Mouse (Mus musculus) urinary bladder, adult 2 months (tissue): ENCODE data around the gene Adamtsl4. TPM values are rescaled to one million over a fixed set of nuclear protein-coding genes. Genes with fewer than 3 reads are reported as not detected.
"Not testable (repeated sequence)": the region's sequence is repeated elsewhere in the genome, so short reads cannot be mapped to it uniquely, and the experiment has no call there.

ENCODE experiments used
- DNase-seq: peaks from one replicate; pipeline ENCODE4 v3.0.0; 2022; ENCODE audit warnings: low spot score
- polyA plus RNA-seq: library from polyadenylated mRNA; depleted of rRNA; stranded (reverse); fragments of >200 nt; gene quantifications from 2 replicates; pipeline ENCODE4 v1.2.3, GENCODE M21; 2012

The Adamtsl4 gene
- polyA plus RNA-seq, 1 experiment = 52.4 TPM

DNA sequence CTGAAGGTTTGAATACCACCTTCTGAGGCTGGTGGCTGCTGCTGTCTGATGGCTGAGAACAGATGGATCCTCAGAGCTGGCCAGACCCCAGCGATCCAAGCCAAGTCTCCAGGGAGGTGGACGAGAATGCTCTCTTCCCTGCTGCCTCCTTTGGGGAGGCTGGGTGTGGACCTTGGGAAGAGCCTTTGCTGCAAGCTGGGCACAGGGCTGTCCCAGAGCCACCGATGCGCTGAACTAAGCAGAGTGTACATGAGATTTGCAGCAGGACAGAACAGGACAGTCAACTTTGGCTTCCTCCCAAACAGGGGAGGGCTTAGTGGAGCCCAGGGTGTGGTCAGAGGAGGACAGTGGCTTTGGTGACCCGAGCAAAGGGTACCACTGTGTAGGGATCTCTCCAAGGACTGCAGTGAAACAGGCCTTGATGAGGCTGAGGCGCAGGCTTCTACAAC, 12.5 kb upstream of the Adamtsl4 start:
- DNase-seq = no peak

DNA sequence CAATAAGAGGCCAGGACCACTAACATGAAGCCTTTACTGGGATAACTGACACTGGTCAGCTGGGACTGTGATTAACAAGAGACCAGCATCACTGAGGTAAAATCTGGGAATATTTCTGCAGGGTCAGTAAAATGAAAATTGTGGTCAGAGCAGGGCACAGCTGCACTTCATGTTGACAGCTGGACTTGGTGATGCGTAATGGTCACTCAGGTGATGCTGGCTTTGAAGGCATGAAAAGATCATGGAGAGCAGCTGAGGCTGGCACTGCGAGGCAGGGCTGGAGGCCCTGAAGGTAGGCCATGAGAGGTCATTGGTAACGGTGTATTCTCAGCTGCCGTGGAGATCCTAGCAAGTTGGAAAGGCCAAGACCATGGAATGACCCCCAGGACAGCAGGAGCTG, 10.6 kb upstream of the Adamtsl4 start:
- no peak for DNase-seq

DNA sequence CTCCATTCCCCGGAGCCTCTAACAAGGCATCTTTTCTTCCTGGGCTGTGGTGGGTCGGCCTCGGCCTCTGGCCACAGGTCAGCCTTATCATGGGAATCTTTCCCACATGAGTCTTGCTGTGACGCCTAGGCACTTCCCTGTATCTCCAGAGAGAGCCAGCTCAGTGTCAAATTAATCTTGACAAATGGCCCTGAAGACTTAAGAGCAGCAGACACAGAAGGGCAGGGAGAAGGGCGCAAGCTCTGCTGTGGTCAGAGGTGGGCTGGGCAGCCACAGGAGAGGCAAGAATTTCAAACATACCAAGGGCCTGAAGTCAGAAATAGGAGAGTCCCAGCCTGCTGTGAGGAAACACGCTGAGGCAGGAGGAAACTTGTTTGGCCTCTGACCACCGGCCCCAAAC, 8.6 kb upstream of the Adamtsl4 start:
- DNase-seq = no peak

DNA sequence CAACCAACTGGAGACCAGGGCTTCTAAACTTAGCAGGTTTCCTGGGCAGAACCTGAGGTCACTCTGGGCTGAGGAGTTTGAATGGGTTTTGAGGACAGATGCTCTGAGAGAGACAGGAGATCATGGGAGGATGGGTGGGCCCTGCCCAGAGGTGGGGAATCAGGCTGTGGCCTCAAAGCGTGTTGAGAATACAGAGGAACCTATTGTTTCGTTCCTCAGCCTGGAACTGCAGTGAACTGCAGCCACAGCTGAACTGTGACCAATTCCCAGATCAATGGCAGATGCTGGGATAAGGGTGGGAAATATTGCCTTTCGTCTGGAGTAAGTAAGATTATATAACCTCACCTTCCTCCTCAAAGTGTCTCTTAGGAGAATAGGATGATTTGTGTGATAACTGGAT, 8.1 kb upstream of the Adamtsl4 start:
- no peak for DNase-seq

DNA sequence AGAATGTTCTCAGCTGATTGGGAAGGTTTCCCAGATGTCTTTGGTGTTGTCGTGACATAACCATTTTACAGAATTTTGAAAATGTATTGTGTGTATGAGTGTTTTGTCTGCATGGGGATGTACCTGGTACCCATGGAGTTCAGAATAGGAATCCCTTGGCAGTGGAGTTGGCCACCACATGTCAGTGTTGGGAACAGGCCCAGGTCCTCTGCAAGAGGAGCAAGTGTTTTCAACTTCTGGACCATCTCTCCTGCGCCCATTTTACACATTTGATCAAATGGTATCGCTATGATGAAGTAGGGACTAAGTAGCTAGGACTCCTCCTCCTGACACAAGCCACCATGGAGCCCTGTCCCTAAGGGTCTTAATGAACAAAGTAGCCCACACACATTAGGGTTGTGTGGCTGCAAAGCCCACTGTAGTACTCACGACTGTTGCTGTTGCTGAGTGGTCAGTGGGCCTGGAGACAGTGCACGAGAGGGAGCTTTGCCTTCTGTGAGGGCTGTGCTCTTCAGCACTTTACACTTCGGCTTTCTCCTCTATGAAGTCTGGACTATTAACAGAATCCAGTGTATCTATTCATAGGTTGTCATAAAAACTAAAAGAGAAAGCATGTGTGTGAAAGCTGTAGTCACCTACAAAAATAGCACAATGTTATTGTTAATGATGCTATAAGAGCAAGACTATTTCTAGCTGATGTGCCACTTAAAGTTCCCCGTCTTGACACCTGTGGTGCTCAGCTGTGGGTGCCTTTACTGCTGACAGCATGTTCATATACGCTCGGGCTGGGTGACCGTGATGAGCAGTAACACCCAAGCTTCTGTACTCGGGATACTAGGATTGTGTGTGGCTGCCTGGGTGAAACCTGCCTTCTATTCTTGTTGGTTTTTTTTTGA, 7.3 kb upstream of the Adamtsl4 start:
- DNase-seq = peak; percentile 17

DNA sequence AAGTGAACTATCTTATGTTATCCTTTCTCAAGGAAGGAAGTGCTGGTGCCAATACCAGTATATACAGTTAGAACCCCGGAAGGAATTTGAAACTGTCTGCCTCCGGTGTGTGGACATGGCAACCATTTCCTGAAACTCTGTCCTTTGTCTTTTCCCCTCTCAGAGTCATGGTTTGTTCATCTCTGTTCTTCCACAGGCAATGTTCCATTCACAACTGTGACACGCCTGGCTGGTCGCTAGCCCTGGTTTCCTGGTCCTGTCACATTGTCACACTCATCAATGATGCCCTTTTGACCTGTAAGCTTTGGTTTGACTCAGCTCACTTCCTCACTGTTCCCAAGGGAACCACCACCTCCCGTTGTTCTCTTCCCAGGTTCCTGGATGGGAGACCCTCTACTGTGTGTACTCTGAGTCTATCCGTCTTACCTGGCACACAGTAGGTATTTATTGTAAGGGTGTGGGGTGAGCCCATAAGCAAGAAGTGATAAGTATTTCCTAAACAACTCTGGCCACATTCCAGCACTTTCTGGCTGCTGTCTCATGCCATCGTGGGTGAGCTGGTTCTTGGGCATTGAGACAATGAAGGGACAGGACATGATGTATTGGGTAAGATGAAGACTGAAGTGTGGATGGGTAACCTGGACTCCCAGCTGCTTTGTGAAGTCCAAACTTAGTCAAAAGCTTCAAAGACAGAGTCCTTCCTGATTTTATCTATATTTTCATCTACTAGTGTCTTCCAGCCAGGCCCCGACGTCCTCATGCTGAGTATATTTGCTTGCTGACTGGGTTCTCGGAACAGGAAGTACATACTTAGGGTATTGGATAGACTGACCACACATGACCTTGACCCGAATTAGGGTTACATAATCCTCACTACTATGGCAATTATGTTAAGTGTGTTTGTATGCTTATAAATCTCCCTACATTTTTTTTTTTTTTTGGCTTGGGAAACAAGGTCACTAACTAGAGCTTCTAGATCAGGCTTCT, 6.4 kb upstream of the Adamtsl4 start:
- DNase-seq = no peak

DNA sequence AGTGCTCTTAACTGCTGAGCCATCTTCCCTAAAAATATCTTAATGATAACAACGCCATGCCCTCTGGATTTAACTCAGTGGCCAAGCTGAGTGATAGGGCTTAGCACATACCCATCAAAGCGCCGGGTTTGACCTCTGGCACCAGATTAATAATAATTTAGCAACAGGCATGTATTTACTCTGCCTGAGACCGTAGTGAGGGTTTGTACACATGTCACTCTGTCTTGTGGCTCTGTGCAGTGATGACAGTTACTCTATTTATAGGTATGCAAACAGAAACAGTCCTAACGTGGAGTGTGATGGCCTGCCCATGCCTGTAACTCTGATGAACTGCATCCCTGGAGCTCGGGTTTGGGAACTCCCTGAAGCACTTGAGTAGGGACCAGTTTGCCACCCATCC, 5.0 kb upstream of the Adamtsl4 start:
- no peak for DNase-seq

DNA sequence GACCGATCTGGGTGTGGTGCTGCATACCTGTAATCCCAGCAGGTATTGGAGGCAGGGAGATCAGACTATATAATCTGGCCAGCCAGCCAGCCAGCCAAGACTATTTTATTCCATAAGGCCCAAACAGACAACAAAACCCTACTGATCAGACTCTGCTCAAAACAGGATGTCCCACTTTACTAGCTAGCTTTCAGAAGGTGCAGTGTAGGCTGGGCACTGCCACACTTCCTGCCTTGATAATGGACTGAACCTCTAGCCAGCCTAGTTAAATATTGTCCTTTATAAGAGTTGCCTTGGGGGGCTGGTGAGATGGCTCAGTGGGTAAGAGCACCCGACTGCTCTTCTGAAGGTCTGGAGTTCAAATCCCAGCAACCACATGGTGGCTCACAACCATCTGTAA, 2.8 kb upstream of the Adamtsl4 start:
- not testable (repeated sequence) for DNase-seq

DNA sequence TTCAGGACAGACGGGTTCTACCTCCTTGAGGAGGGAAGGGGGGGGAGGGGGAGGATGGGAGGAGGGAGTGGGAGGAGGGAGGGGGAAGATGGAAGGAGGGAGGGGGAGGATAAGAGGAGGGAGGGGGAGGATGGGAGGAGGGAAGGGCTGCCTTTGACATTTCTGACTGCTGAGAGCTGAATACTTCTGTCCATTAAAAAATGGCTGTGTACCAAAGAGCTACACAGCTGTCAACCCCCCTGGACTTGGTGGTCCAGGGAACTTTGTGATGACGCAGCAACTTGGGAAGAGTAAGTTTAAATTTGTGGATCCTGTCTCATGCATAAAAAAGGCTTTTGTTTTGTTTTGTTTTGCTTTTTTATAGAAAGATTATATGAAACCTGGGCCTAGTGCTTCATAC, 2.2 kb upstream of the Adamtsl4 start:
- no peak for DNase-seq

DNA sequence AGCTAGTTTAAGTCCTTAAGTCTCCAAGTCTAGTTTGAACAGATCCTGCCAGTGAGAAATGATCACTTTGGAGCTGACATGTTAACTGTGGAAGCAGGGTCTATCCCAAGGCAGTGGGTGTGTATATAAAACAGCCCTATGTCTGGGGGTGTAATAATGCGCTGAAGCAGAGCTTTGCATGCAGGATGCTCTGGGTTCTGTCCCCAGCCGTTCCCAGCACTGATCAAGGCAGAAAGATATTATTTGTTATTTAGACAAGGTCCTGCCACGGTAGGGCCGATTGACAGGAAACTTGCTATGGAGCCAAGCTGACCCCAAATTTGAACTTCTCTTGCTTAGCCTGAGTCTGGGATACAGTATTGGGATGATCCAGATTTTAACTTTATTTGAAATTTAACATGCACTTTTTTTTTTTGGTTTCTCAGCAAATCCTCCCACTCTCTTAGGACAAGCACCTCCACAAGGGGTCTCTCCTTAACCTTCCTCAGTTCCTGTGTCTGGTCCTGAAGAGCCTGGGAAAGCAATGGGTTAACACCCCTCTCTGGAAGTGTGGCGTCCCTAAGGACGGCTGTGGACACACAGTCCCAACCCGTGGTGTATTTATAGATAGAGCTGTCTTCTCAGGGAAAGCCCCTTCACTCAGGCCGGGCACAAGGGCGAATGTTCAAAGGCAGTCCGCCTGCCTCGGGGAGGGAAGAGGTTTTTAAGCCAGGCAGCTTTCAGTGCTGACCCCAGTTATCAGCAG, 1.6 kb upstream of the Adamtsl4 start:
- DNase-seq = peak; percentile 16

DNA sequence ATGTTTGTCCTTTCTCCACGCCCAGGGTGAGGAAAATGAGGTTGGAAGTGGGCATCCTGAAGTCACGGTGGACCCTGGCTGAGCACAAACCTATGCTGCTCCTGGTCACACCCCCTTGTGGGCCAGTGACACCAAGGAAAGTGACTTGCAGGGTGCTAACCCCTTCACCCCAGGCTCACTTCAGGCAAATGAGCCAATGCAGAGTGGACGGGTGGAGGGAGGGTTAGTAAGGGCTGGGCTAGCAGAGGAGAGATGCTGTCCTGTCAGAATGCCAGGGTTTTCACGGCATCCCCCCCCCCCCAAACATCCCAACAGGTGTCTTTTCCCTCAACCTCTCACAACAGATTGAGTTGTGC, 571 bp downstream of the Adamtsl4 start:
- no peak for DNase-seq

DNA sequence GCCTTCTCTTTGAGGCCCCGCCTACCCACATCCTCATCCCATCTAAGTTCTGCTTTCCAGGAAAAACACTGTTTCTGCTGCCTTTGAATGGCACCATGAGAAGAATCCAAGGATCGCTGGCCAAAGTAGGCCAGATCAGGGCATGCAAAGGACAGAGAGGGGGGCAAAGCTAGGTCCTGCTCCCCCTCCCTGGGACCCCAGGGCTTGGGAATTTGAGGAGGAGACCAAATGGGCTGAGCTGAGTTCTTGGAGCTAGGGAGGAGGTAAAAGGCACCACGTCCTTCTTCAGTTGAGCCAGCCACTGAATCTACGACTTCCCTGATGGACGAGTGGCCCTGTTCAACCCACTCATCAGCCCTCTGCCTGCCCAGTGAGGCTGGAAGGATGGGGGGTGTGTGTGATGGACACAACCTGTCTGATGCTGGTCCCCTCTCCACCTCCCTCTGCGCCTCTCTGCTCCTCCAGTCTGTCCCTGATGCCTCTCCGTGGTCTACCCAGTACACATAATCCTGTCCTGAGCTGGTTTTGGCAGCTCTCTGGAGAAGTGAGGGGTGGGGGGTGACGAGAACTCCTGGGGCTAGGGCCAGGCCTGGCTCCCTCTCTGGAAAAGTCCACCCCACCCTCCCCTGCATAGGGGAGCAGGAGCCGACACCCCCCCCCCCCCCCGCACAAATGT, 1.1 kb downstream of the Adamtsl4 start:
- DNase-seq = peak; percentile 23

DNA sequence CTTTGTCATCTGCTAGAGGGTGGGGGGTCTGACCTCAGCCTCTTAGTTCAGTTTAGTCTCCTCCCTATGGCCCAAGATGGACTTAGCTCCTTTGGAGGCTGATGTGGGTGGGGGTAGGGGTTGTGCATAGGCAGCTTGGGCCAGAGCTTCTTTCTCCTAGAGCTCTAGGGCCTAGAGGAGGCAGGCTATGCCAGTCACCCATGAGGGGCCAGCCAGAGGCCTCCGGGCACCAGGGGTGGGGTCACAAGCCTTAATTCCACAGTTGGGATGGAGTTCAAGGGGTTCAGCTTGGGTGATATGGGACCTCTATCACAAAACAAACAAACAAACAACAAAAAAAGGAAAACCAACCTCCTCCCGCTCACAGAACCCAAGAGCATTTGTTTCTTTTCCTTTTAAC, 2.0 kb downstream of the Adamtsl4 start:
- DNase-seq = peak; percentile 22

DNA sequence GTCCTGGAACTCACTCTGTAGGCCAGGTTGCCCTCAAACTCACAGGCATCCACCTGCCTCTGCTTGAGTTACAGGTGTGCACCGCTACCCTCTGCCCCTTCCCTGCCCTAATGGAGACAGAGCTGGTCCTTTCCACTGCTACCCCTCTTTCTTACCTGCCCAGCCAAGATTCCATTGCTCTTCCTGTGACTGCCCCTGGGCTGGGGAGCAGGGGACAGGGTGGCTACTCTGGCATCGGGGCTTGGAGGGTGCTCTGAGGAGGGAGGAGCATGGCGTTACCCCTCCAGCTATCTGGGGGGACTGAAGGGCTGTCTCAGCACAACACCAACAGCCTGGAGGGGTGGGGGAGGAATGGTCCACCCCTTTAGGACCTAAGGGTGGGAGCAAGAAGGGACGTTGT, 2.4 kb downstream of the Adamtsl4 start:
- peak; percentile 22 for DNase-seq

DNA sequence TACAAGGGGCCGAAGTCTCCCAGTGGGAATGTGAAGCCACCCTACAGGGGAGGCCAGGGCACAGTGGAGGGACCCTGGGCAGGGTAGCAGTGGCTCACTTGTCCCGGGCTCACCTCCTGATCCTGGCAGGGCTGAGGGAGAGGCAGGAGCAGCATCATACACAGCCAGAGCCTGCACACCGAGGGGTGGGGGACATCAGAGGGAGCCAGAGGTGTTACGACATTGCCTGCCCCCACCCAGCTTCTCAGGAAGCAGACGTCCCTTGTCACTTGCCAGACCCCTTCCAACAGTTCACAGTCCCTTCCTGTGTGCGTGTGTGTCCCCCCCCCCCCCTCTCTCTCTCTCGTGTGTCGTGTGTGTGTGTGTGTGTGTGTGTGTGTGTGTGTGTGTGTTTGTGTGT, 2.9 kb downstream of the Adamtsl4 start:
- peak; percentile 17 for DNase-seq

DNA sequence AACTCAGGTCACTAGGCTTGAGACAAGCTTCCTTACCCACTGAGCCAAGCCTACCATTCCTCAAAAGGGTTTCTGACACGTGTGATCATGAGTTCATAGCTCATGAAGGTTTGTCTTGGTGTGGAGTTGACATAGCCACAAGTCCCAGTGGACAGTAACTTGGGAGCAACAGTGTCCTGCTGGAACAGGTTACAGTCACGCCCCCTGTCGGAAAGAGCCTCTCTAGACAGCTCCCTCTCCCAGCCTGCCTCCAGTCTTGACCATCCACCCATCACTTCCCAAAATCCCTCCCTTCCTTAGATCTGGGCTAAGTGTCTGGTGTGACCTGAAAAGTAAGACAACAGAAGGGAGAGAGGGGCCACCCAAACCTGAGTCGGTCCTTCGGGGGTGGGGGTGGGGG, 4.8 kb downstream of the Adamtsl4 start:
- DNase-seq = no peak

DNA sequence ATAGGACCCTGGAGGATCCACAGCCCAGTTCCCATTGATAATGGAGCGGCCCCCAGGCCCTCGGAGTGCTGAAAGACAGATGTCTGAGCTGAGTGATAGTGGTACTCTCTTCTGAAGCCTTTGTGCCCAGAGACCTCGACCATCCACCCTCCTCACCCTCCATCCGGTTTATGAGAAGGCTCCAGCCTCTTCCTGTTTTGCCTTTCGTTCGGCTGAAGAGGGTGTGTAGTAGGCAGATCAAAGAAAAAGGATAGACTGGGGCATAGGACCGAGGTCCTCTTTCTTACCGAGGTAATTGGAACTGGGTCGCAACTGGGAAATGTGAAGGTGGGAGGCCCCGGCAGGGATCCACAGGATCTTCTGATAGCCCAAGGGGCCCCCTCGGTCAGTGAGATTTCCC, 6.4 kb downstream of the Adamtsl4 start:
- peak; percentile 20 for DNase-seq

DNA sequence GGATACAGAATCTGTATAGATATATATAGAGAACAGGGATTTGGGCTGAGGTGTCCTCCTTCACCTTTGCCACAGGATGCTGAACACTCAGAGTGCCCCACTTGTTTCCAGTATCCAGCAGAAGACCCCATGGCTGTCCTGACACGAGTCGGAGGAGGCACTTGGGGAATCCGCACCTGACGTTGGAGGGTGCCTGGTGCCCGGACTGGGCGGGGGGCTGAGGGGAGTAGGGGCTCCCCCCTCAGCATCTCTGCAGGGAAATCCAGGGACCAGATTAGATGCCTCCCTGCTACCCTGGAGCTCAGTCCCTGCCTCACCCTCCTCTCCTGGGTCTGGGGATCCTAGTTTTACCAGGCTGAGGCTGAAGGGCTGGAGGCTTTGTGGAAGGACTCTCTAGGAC, 7.0 kb downstream of the Adamtsl4 start:
- DNase-seq = no peak

DNA sequence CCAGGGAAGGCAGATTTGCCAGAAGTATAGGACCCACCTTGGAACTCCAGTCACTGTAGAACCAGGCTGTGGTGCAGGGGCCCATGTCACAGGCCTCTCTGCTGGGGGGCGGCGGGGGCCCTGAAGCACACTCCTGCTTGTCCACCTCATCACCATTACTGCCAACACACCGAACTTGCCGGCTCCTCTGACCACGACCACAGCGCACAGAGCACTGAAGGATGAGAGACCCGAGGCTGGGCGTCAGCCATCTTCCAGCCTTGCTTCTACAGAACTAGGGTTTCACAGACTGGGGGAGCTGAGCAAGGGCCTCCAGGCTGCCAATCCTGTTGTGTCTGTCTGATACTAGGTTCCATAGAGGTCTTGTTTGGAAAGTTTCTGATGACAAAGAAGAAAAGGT, 8.2 kb downstream of the Adamtsl4 start:
- no peak for DNase-seq

DNA sequence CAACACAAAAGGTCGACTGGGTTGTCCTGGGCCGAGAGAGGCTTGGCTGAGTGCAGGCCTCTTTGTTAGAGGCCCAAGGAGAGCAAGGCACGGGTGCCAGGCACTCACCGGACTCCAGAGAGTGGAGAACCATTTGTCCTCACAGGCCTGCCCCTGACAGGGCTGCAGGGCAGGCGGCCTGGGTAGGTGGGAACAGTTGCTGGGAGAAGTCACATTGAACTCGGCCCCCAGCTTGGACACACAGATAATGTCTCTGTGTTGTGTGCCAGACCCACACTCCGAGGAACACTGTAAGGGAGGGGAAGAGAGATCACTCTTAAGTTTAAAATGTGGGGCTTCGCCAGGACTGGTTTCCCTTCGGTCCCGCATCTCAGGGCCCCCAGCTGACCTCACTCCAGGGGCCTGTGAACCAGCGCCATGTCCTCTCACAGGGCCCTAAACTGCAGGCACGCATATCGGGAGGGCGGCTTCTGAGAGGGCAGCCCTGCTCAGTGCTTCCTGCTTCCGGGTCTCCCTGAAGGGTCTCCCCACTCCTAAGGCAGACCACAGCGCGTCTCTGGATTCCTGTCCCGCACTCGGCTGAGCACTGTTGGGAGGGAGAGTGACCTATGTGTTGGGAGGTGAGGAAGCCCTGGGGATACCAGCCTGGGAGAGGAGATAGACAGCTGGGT, 10.2 kb downstream of the Adamtsl4 start:
- no peak for DNase-seq
